In genomic region chr7:80294764-80295648, GRCm38 (mm10) we compare ENCODE assay signal across 8 mouse cellular contexts. TPM values are rescaled to one million over a fixed set of nuclear protein-coding genes. Genes with fewer than 3 reads are reported as not detected.
DNase-seq lines count a peak whose midpoint lies in the region; ATAC-seq and TF ChIP-seq lines count a peak whose summit lies in the region.

No protein-coding gene starts in this region.

- peaks cover 7% of the 10 kb centered on the region; the same call in 1 of the 2 replicates for H3K4me1 ChIP-seq in lung, embryonic 14.5 days (ENCODE audit: insufficient read depth)
- peaks cover 29% of the 10 kb centered on the region for H3K4me1 ChIP-seq in bone marrow macrophage, adult 2 months (ENCODE audit: control insufficient read depth, insufficient read depth, low read length)
- H3K4me1 ChIP-seq in heart, embryonic 16.5 days (ENCODE audit: control insufficient read depth, insufficient read depth, low read length), result peaks cover 20% of the 10 kb centered on the region
- H3K4me1 ChIP-seq in liver, embryonic 16.5 days (ENCODE audit: control insufficient read depth, low read depth, low read length), result peaks cover 39% of the 10 kb centered on the region

- no peaks in the 10 kb centered on the region for H3K27me3 ChIP-seq in lung, embryonic 14.5 days (ENCODE audit: insufficient read depth, low read length)
- no peaks in the 10 kb centered on the region for H3K27me3 ChIP-seq in heart, embryonic 16.5 days (ENCODE audit: control insufficient read depth, insufficient read depth, low read length)
- H3K27me3 ChIP-seq in liver, embryonic 16.5 days (ENCODE audit: control insufficient read depth, insufficient read depth, low read depth, low read length), result no peaks in the 10 kb centered on the region

- WGBS in lung, embryonic 14.5 days, result 6% methylated on average over 37 of the region's 37 CpGs
- WGBS in heart, embryonic 16.5 days, result 7% methylated on average over 37 of the region's 37 CpGs
- WGBS in liver, embryonic 16.5 days (ENCODE audit: insufficient replicate concordance), result 7% methylated on average over 37 of the region's 37 CpGs

- H3K4me3 ChIP-seq in lung, embryonic 14.5 days (ENCODE audit: low read depth, low read length), result peak overlapping the region; percentile 92
- H3K4me3 ChIP-seq in bone marrow macrophage, adult 2 months (ENCODE audit: insufficient read depth, low read length), result peak overlapping the region; percentile 70
- H3K4me3 ChIP-seq in heart, embryonic 16.5 days (ENCODE audit: low read length), result peak overlapping the region; percentile 96
- peak overlapping the region; percentile 98 for H3K4me3 ChIP-seq in liver, embryonic 16.5 days (ENCODE audit: low read depth, low read length)

- no peaks in the 10 kb centered on the region for H3K9me3 ChIP-seq in lung, embryonic 14.5 days (ENCODE audit: low read depth, low read length)
- H3K9me3 ChIP-seq in heart, embryonic 16.5 days (replicated peaks; ENCODE audit: control insufficient read depth, low read length), result no peaks in the 10 kb centered on the region
- H3K9me3 ChIP-seq in liver, embryonic 16.5 days (replicated peaks; ENCODE audit: control insufficient read depth, low read length), result no peaks in the 10 kb centered on the region

- intact Hi-C loops in left cerebral cortex, postnatal 10 days (cut with DNase I), result no loop called here

- TF ChIP-seq POLR2A in bone marrow macrophage, adult 2 months (IDR thresholded peaks at IDR 0.05; ENCODE audit: borderline replicate concordance, low read depth, low read length), result no peak

- H3K27ac ChIP-seq in lung, embryonic 14.5 days (ENCODE audit: low read depth), result peak overlapping the region; percentile 92
- peak overlapping the region; percentile 26 for H3K27ac ChIP-seq in bone marrow macrophage, adult 2 months (ENCODE audit: insufficient read depth, low read depth, low read length)
- peak overlapping the region; percentile 89 for H3K27ac ChIP-seq in heart, embryonic 16.5 days (ENCODE audit: low read length)
- peak overlapping the region; percentile 94 for H3K27ac ChIP-seq in liver, embryonic 16.5 days (ENCODE audit: low read length)

- TF ChIP-seq CTCF in lung, embryonic 14.5 days (IDR thresholded peaks at IDR 0.05; ENCODE audit: low read depth), result no peak
- TF ChIP-seq CTCF in bone marrow macrophage, adult 2 months (IDR thresholded peaks at IDR 0.05; ENCODE audit: low read depth, low read length), result no peak

- DNase-seq in lung, embryonic 14.5 days, result peak; percentile 64
- no peak for DNase-seq in lung, adult 18-20 months
- DNase-seq in adrenal gland, adult 8-10 months, result no peak
- no peak for DNase-seq in adrenal gland, postnatal 25 days
- no peak for DNase-seq in left cerebral cortex, postnatal 10 days (ENCODE audit: extremely low spot score in 1 of 2, low spot score in 2 of 2)

- H3K4me2 ChIP-seq in lung, embryonic 14.5 days, result peak overlapping the region; percentile 73
- H3K4me2 ChIP-seq in heart, embryonic 16.5 days (ENCODE audit: low read depth, low read length), result peak overlapping the region; percentile 86
- peak overlapping the region; percentile 77 for H3K4me2 ChIP-seq in liver, embryonic 16.5 days (ENCODE audit: low read depth, low read length)

- ATAC-seq in lung, embryonic 14.5 days (ENCODE audit: insufficient read depth), result peak; percentile 68
- ATAC-seq in heart, embryonic 16.5 days (replicated peaks; ENCODE audit: extremely low read depth, insufficient read depth, low FRiP score), result peak; percentile 55
- peak; percentile 44 for ATAC-seq in liver, embryonic 16.5 days (ENCODE audit: low read depth)

- H3K36me3 ChIP-seq in lung, embryonic 14.5 days (ENCODE audit: insufficient read depth), result peaks cover 27% of the 10 kb centered on the region
- peaks cover 9% of the 10 kb centered on the region for H3K36me3 ChIP-seq in heart, embryonic 16.5 days (ENCODE audit: control insufficient read depth, insufficient read depth)
- H3K36me3 ChIP-seq in liver, embryonic 16.5 days (ENCODE audit: control insufficient read depth, insufficient read depth), result peaks cover 23% of the 10 kb centered on the region

- H3K9ac ChIP-seq in lung, embryonic 14.5 days, result peak overlapping the region; percentile 86
- H3K9ac ChIP-seq in heart, embryonic 16.5 days (ENCODE audit: low read length), result peak overlapping the region; percentile 90
- H3K9ac ChIP-seq in liver, embryonic 16.5 days (ENCODE audit: low read depth, low read length), result peak overlapping the region; percentile 99

RNA-seq across cellular contexts. Expression of gene Prc1, which starts 0.8 kb away (rescaled TPM):
- 205 and 206 TPM in 2 replicates for polyA plus RNA-seq in lung, embryonic 14.5 days (2014; fragmentation: Nextera tagmentation; extraction: Ambion mirVana)
- 66.9 and 68.7 TPM in 2 replicates for polyA plus RNA-seq in bone marrow macrophage, adult 2 months (2012; ENCODE audit: insufficient read depth, insufficient read length, missing spikeins)
- 138 and 164 TPM in 2 replicates for polyA plus RNA-seq in heart, embryonic 16.5 days (2015; fragmentation: Nextera tagmentation; extraction: Ambion mirVana)
- polyA plus RNA-seq in liver, embryonic 16.5 days (2015; fragmentation: Nextera tagmentation; extraction: Ambion mirVana), result 125 and 133 TPM in 2 replicates
- total RNA-seq in adrenal gland, adult 8-10 months (2022), result 1 to 10 TPM; 2.7 to 8.1 (median 3.7) TPM
- total RNA-seq in adrenal gland, postnatal 25 days (2021), result 17.8 and 23.2 TPM in 2 replicates
- 1 to 10 TPM; 5.1 to 8.8 TPM for total RNA-seq in left cerebral cortex, postnatal 10 days (2021)

RNA-seq across cellular contexts. Expression of gene Vps33b, which starts 25.6 kb away (rescaled TPM):
- polyA plus RNA-seq in lung, embryonic 14.5 days (2014; fragmentation: Nextera tagmentation; extraction: Ambion mirVana), result 11.6 and 12.1 TPM in 2 replicates
- 12.9 and 13.5 TPM in 2 replicates for polyA plus RNA-seq in bone marrow macrophage, adult 2 months (2012; ENCODE audit: insufficient read depth, insufficient read length, missing spikeins)
- 10.3 and 12.7 TPM in 2 replicates for polyA plus RNA-seq in heart, embryonic 16.5 days (2015; fragmentation: Nextera tagmentation; extraction: Ambion mirVana)
- polyA plus RNA-seq in liver, embryonic 16.5 days (2015; fragmentation: Nextera tagmentation; extraction: Ambion mirVana), result 4.3 and 5.0 TPM in 2 replicates
- total RNA-seq in adrenal gland, adult 8-10 months (2022), result 10 to 100 TPM; 21.3 to 31.9 (median 28.8) TPM
- total RNA-seq in adrenal gland, postnatal 25 days (2021), result 23.9 and 29.9 TPM in 2 replicates
- total RNA-seq in left cerebral cortex, postnatal 10 days (2021), result 10 to 100 TPM; 22.9 to 26.3 TPM

RNA-seq across cellular contexts. Expression of gene Rccd1, which starts 29.2 kb away (rescaled TPM):
- polyA plus RNA-seq in lung, embryonic 14.5 days (2014; fragmentation: Nextera tagmentation; extraction: Ambion mirVana), result 11.0 and 12.0 TPM in 2 replicates
- polyA plus RNA-seq in bone marrow macrophage, adult 2 months (2012; ENCODE audit: insufficient read depth, insufficient read length, missing spikeins), result 5.5 and 6.8 TPM in 2 replicates
- polyA plus RNA-seq in heart, embryonic 16.5 days (2015; fragmentation: Nextera tagmentation; extraction: Ambion mirVana), result 6.5 and 7.6 TPM in 2 replicates
- 2.3 and 2.6 TPM in 2 replicates for polyA plus RNA-seq in liver, embryonic 16.5 days (2015; fragmentation: Nextera tagmentation; extraction: Ambion mirVana)
- 10 to 100 TPM in 3 of 4 experiments, 1 to 10 TPM in 1; 9.5 to 21.8 (median 14.6) TPM for total RNA-seq in adrenal gland, adult 8-10 months (2022)
- 15.4 and 19.1 TPM in 2 replicates for total RNA-seq in adrenal gland, postnatal 25 days (2021)
- 10 to 100 TPM; 15.7 to 20.8 TPM for total RNA-seq in left cerebral cortex, postnatal 10 days (2021)

RNA-seq across cellular contexts. Expression of gene Ngrn, which starts 34.0 kb away (rescaled TPM):
- polyA plus RNA-seq in lung, embryonic 14.5 days (2014; fragmentation: Nextera tagmentation; extraction: Ambion mirVana), result 40.1 and 41.0 TPM in 2 replicates
- polyA plus RNA-seq in bone marrow macrophage, adult 2 months (2012; ENCODE audit: insufficient read depth, insufficient read length, missing spikeins), result 23.2 and 24.0 TPM in 2 replicates
- 39.8 and 45.0 TPM in 2 replicates for polyA plus RNA-seq in heart, embryonic 16.5 days (2015; fragmentation: Nextera tagmentation; extraction: Ambion mirVana)
- polyA plus RNA-seq in liver, embryonic 16.5 days (2015; fragmentation: Nextera tagmentation; extraction: Ambion mirVana), result 26.3 and 27.7 TPM in 2 replicates
- 10 to 100 TPM; 54.9 to 59.1 (median 57.7) TPM for total RNA-seq in adrenal gland, adult 8-10 months (2022)
- 50.3 and 64.1 TPM in 2 replicates for total RNA-seq in adrenal gland, postnatal 25 days (2021)
- 10 to 100 TPM; 43.9 to 46.8 TPM for total RNA-seq in left cerebral cortex, postnatal 10 days (2021)

RNA-seq across cellular contexts. Expression of gene Unc45a, which starts 45.8 kb away (rescaled TPM):
- 34.3 and 35.3 TPM in 2 replicates for polyA plus RNA-seq in lung, embryonic 14.5 days (2014; fragmentation: Nextera tagmentation; extraction: Ambion mirVana)
- 13.3 and 17.6 TPM in 2 replicates for polyA plus RNA-seq in bone marrow macrophage, adult 2 months (2012; ENCODE audit: insufficient read depth, insufficient read length, missing spikeins)
- polyA plus RNA-seq in heart, embryonic 16.5 days (2015; fragmentation: Nextera tagmentation; extraction: Ambion mirVana), result 20.6 and 25.3 TPM in 2 replicates
- polyA plus RNA-seq in liver, embryonic 16.5 days (2015; fragmentation: Nextera tagmentation; extraction: Ambion mirVana), result 9.0 and 9.3 TPM in 2 replicates
- 10 to 100 TPM; 73.1 to 85.4 (median 80.7) TPM for total RNA-seq in adrenal gland, adult 8-10 months (2022)
- 47.0 and 49.5 TPM in 2 replicates for total RNA-seq in adrenal gland, postnatal 25 days (2021)
- 10 to 100 TPM; 52.5 to 54.1 TPM for total RNA-seq in left cerebral cortex, postnatal 10 days (2021)

Comparison
In these comparisons a context has a peak if more than half of its experiments do, and no peak if none do; other contexts are left out.
1. H3K27ac ChIP-seq: peak in every context shown above with its lines; median percentile 94 in liver, embryonic 16.5 days; 92 in lung, embryonic 14.5 days; 89 in heart, embryonic 16.5 days; 26 in bone marrow macrophage, adult 2 months.